Mouse (Mus musculus): ENCODE measurements at regions not wholly inside any gene's neighbourhood (a gene's known extent, or its start where the extent isn't known, plus 50 kb on each side); places are given as distances from the start of the nearest gene placed in this dataset.

DNA sequence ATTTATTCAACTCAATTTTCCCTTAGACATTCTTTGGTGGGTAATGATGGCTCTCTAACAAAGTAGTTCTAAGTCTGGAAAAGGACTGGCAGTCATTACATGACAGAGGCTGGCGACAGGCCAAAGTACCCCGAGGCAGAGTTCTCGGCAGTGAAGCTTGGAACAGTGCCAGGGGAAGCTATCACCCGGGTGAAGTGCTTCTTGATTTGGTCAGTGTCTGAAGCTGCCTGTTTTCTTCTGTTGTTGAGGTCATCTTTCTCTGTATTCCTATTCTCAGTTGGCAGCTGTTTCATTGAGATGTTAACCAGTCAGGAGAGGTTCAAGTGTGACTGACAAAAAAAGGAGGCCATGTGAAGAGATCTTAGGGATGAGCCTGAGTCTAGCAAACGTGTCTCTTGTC, 276.6 kb downstream of the Cetn3 start:
- TF ChIP-seq CTCF (IDR thresholded peaks at IDR 0.05; ENCODE audit: extremely low read depth, insufficient read depth, insufficient read length, insufficient replicate concordance) = no peak
- no peak for TF ChIP-seq POLR2A (IDR thresholded peaks at IDR 0.05; ENCODE audit: low read depth, low read length)
